Mouse (Mus musculus) erythroid progenitor cell, adult 5-6 weeks (primary cell): Measurements from ENCODE around the gene S1pr2. TPM values are rescaled to one million over a fixed set of nuclear protein-coding genes. Genes with fewer than 3 reads are reported as not detected.
"Not testable (repeated sequence)": the region's sequence is repeated elsewhere in the genome, so short reads cannot be mapped to it uniquely, and the experiment has no call there.

Experiments
- ATAC-seq: replicated peaks from 2 replicates; pipeline ENCODE4 v1.8.0; 2016; ENCODE audit warnings: moderate number of reproducible peaks, mild to moderate bottlenecking, moderate TSS enrichment, inconsistent platforms; ENCODE audit not compliant: poor library complexity, low FRiP score, severe bottlenecking
- total RNA-seq, 2 experiments: library from RNA; stranded (forward) in 1 of 2; stranded (reverse) in 1 of 2; fragments of 150-400 nt in 1 of 2; fragments of 186-747, 209-891 nt in 1 of 2; gene quantifications; 2 replicates each; pipeline versions ENCODE4 v1.2.3 to v1.2.4; 2015 to 2017; ENCODE audit warnings: low replicate concordance in 2 of 2

Gene S1pr2
- total RNA-seq, 2 experiments from 2014 or later: under 0.01 TPM; not detected in 1

DNA sequence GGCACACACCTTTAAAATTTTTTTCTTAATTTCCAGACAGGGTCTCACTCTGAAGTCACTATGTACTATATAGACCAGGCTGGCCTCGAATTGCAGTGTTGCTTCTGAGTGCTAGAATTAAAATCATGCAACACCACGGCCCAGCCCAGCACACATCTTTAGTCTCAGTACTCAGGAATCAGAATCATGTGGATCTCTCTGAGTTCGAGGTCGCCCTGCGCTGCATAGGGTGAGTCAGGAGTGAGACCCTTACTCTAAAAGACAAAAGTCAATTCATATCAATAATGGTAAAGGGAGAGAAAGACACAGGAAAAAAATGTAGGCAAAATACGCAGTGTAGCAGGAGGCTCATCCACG, 25.7 kb upstream of the S1pr2 start:
- peak; percentile 15; the same call in 1 of the 2 replicates for ATAC-seq

DNA sequence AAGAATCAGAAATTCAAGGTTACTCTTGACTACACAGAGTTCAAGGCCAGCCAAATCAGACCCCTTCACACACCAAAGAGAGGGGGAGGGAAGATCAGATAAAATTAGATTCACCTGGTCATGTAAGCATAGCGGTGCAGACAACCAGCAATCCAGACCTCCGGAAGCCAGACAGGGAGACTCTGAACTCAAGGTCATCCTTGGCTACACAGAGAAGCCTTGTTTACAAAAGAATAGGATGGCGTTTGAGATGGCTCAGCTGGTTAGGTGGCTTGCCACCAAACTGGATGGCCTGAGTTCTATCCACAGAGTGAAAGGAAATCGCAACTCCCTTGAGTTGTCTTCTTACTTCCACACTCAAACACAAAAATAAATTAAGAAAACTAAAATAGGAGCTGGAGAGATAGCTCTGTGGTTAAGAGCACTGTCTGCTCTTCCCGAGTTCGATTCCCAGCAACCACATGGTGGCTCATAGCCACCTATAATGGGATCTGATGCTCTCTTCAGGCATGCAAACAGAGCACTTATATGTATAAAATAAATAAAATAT, 25.1 kb upstream of the S1pr2 start:
- no peak for ATAC-seq

DNA sequence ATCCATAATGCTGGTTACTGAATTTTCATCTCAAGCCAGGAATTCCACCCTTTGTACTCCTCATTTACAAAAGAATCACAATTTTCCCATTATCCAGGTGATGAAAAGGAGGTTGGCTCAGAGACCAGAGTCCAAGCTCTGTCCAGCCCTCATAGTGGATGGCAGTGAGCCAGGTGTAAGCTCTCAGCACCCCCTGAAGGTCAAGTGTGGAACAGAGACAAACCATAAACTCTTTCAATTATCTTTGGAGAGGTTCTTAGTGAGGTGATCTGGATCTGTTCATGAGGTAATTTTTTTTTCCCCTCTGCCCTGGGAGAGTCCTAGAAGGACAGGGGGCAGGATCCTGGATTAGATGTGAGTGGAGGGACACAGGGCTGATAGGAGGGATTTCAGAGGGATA, 24.2 kb upstream of the S1pr2 start:
- no peak for ATAC-seq

DNA sequence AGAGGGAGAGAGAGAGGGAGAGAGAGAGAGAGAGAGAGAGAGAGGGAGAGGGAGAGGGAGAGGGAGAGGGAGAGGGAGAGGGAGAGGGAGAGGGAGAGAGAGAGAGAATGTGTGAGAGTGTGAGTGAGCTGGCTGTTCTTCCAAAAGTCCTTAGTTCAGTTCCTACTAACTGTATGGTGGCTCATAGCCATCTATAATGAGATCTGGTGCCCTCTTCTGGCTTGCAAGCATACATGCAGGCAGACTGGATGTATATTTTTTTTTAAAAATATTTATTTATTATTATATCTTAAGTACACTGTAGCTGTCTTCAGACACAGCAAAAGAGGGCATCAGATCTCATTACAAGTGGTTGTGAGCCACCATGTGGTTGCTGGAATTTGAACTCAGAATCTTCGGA, 21.8 kb upstream of the S1pr2 start:
- ATAC-seq: not testable (repeated sequence)

DNA sequence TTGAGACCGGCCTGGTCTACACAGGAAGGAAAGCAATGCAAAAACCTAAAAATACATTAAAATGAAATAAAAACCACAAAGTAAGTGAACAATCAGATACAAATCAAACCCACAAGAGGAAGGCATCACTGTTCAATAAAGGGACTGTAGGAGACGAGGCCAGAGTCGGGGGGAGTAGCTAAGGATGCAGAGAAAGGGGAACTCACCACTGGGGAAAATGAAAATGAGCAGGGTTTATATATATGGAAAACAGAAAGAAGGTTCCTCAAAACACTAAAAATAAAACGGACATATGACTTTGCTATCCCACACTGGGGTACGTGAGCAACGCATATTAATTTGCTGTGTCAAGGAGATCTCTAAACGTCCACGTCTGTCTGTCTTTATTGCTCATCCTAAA, 20.5 kb upstream of the S1pr2 start:
- no peak for ATAC-seq

DNA sequence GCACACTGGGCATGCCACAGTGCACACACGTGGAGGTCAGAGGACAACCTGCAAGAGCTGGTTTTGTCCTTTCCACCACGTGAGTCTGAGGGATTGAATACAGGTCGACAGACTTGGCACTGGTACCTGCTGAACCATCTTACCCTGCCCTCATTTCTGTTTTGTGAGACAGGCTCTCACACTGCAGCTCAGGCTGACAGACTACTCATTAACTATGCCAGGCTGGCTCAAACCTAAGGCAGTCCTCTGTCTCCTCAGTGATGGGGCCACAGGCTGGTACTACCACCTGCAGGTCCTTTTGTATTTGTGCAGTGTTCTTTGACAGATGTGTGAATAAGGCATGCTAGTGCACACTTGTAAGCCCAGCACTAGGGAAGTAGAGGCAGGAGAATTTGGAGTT, 18.5 kb upstream of the S1pr2 start:
- peak; percentile 43; the same call in 1 of the 2 replicates for ATAC-seq

DNA sequence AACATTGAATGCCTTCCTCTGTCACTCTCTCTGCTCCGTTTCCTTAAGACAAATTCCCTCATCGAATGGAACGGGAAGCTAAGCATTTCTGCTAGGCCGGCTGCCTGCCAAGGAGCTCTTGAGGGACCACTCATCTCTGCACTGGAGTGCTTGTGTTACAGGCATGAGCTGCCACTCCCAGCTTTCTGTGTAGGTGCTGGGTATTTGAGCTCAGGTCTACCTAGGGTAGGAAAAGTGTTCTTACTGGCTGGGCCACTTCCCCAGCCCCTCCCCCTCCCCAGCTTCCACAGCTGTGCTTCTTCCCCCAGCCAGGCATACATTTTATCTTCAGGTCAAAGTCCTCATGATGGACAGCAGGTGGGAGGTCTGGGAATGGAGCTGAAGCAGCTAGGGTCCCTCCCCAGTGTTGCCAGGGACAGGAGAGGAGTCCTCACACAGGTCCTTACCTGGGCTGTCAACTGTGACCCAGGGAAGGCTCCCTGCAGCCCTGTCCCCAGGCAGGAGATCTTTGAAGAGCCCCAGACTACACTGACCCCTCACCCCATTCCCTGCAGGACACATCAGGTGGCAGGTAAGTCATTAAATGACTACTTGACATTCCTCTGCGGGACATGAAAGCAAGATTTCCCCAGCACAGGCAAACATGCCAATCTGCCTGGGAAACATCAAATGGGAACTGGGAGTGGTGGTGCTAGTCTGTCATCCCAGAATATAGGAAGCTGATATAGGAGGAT, 16.8 kb upstream of the S1pr2 start:
- ATAC-seq: no peak

DNA sequence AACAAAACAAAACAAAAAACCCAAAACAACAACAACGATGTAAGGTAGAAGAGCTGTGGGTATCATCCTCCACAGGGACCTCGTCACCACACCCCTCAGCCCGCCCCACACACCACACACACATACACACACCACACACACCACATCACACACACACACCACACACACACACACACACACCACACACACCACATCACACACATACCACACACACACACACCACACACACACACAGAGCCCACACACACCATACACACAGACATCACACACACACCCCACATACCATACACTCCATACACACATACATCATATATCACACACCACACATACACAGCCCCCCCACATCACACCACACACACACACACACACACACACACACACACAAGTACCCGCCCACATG, 15.0 kb upstream of the S1pr2 start:
- no peak for ATAC-seq

DNA sequence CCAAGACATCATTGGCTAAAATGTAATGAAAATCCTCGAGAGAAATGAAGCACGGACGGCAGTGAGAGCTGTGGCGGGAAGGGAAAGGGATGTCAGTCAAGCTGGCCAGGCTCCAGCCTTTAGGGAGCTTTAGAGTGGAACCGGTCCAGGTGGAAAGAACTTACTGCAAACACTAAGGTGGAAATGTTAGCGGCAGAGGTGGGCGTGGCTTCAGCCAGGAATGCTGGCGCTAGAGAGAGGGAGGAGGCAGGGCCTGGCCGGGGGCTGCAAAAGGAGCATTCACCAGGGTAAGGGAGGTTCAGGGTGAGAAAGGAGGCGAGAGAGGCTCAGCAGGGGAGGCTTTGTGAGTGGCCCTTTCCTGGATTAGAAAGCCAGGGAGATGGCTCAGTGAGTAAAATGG, 14.3 kb upstream of the S1pr2 start:
- ATAC-seq: no peak

DNA sequence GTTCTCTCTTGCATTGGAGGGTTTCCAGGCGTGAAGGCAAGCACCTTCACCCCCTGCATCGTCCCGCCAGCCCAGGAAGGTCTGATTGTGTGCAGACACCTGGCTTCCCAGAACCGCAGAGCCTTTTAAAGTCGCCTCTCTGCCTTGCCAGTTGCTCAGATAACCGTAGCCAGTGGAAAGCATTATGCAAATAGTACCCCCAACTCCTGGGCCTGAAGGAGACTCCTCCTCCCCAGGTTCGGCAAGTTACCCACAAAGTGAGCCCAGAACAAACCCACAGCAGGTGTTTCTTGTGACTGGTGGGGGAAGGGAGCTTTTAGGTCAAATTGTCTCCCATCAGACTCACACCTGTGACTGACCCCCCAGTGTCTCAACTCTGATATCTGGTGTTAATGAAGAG, 11.4 kb upstream of the S1pr2 start:
- no peak for ATAC-seq

DNA sequence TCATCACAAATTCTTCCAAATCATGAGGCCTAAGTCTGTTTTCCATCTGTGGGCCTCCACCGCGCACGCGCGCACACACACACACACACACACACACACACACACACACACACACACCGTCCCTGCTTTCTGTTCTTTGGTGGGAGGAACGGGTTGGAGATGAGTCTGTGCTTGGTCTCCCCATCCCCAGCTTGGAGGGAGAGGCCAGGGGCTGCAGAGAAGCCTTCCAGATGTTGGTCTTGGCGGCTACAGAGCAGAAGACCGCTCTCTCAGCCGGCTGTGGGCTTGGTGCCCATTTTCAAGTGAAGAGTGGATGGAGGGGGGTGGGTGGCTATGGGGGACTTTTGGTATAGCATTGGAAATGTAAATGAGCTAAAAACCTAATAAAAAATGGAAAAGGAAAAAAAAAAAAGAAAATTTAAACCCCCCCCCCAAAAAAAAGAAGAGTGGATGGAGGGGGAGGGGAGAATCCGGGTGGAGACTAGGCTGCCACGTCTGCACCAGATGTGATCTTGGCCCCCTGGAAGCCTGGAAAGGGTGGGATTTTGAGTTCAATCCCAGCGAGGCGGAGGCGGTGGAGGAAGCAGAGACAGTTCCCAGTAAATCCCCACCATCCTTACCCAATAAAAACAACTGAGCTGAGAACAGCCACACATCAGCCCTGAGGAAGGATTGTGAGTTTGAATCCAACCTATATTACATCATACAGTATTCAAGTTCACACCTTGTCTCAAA, 10.5 kb upstream of the S1pr2 start:
- ATAC-seq: no peak

DNA sequence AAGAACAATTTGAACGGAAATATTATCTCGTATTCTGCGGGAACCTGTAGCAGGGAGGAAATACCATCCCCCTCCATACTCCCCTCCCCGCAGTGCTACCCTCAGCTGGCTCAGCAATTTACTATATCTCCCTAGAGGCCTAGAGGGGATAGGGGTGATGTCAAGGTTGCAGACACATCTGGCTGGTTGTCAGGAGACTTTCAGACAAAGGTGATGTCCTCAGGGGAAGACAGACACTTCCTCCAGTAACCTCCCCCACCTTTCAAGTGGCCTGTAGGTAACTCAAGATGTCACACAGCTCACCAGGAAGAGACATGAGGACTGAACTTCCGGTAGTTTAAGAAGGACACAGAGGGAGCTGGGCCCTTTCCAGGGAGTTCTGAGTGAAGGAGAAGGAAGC, 6.6 kb upstream of the S1pr2 start:
- no peak for ATAC-seq

DNA sequence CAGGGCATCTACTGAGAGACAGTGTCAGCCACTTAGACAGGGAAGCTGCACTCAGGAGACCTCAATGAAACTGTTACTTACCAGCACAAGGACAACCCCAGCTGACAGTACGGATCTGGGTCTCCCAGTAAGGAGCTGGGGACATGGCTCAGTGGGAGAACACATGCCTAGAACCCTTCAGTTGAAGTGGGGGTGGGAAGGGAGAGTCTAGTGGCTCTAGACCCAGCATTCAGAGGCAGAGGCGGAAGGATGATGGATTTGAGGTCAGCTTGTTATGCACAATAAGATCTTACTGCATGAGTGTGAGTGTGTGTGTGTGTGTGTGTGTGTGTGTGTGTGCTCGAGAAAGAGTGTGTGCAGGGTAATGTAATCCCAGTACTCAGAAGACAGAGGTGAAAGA, 5.6 kb upstream of the S1pr2 start:
- no peak for ATAC-seq

DNA sequence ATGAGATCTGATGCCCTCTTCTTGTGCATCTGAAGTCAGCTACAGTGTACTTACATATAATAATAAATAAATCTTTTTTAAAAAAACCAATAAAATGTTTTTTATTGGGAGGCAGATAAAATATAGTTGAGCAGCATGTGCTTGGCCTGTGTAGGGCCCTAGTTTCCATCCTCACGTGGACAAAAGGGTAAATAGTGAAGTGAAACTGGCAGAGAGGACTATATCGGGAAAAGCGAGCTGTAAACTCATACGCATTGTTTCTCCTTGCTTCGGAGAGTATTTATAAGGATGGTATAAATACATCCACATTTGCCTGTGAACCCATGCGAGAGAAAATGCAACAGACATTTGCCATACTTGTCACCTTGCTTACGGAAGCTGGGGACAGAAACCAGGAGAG, 3.2 kb upstream of the S1pr2 start:
- ATAC-seq: no peak

DNA sequence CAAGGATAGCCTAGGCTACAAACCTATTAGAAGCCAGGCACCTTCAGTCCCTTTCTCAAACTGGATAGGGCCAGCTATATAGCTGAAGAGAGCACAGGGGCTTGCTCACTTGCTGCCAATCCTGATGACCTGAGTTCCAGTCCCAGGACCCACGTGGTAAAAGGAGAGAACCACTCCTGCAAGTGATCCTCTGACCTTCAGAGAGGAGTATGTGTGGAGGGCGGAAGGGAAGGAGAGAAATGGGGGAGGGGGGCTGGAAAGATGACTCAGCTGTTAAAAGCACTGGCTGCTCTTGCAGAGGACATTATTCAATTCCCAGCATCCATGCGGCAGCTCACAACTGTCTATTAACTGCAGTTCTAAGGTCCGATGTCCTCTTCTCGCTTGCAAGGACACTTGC, 2.6 kb upstream of the S1pr2 start:
- no peak for ATAC-seq

DNA sequence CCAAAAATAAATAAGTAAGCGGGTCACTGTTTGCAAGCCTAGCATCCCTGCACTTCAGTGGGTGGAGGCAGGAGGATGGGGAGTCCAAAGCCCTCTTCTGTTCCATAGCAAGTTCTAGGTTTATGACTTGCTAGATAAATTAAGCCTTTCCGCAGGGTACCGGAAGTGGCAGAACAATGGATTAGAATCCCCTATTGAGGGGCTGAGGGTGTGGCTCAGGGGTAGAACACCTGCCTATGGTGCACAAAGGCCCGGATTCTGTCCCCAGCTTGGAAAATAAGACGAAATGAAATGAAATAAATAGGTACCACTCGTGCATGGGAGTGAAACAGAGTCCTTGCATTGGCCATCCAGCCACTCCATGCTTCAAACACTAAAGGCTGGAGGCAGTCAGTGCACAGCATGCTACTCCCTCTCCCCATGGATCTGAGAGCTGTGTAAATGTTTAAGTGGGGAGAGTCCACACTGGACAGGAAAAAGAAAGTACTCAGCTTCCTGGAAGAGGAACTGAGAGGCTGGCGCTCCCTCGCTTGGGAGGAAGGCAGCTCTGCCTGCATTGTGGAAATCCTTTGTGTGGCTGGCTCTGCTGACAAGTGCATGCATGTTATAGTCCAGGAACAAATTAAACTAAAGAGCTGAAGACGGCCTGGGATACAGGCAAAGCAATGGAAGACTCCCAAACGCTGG, 2.0 kb upstream of the S1pr2 start:
- no peak for ATAC-seq

DNA sequence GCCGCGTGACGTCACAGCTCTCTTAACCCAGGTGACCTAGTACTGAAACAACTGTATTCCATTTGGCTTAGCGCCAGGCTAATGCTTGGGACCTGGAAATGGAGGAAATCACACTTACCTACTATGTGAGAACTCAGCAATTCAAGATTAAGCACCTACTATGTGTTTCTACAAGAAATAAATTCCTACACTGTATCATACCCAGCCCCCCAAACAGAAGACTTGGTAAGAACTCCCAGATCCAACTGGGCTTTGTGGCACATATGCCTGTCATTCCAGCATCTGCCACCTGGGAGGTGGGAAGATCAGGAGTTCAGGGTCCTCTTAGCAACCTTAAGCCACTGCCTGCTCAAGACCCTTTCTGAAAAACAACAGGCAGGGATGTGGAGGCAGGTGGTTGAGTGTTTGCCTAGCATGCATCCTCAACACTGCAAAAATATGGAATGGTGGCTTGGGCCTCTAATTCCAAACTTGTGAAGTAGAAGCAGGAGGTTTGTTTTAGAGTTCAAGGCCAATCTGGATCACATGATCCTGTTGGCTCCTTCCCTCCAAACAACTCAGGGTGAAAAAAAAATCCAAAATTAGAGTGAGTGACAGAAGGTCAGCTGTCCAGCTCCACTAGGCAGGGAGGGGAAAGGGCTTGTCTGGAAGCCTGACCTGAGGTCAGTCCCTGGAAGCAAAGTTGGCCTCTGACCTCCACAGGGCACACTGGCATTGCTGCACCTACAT, 544 bp upstream of the S1pr2 start:
- no peak for ATAC-seq

DNA sequence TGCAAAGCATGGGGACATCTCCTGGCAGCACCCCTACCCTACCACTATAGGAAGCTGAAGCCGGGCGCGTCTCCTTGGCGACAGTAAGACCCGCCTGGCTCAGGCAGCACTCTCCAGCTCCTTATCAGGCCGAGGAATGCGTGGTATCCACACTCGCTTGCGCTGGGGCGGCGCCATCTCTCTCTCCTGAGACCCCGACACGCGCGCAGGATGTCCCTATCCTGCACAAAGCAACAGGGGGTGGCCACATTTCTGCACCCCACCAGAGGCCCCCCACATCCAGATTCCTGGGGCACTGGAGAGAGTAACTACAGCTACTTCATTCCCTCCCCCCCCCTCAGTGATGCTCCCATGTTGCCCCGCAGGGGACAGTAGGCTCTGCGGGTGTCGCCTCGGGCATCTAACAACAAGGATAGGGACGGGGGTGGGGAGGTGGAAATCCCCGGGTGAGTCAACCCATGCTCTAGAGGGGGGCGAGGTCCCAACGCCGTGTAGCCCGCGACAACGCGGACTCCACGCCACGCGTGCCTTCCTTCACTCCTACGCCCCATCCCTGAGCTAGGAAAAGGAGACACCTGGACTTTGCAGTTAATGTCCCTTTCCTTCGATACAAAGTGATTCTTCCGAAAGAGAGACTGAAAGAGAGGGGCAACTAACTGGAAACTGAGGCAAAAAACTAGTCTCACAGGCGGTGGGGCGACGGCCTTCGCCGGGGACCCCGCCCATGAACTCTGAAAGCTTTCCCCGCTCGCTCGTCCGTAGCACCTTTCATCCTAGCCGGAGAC, 958 bp downstream of the S1pr2 start:
- ATAC-seq: no peak

DNA sequence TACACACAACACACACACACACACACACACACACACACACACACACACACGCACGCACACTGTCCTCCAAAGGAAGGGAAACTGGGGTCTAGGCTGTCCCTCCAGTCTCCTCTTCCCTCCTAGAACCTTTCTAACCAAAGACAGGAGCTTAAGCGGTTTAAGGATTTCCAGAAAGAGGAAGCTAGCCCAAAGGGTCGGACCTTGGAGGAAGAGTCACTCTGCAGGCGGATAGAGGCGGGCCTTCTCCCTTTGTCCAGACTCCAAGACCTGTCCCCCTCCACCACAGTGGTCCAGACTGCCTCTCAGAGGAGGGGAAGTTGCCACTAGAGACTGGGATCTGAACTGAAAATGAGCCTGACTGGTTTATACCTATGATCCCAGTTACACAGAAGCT, 2.9 kb downstream of the S1pr2 start:
- ATAC-seq: no peak
